Mouse (Mus musculus): ENCODE results near the gene Tle3.

The Tle3 gene

DNA sequence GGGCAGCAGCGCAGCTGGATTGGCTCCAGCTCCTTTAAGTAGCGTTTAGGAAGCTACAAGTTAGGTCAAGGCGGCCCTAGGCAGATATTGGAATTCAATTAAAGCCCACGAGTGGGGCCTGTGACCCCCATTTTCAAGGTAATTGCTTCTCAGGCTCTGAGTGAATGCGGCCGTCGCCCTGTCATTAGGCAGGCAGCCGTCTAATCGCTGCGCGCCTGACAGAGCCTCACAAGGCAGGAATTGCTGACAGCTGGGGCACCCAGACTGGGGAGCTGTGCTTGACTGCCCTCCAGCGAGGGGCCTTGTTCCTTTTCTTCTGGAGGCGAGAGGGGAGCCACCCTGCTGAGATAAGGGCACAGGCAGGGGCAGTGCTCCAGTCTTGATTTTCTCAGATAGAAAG lies 24.3 kb downstream of the Tle3 start:
- no peak for DNase-seq (ENCODE audit: low read depth)

- no peak for DNase-seq (ENCODE audit: low read depth)
These were observed 25.0 kb downstream of the Tle3 start for GRCm38 (mm10) chr9:61397130-61397529.

GRCm38 (mm10) chr9:61398160-61398559 lies 26.0 kb downstream of the Tle3 start:
- no peak for DNase-seq (ENCODE audit: low read depth)

DNA sequence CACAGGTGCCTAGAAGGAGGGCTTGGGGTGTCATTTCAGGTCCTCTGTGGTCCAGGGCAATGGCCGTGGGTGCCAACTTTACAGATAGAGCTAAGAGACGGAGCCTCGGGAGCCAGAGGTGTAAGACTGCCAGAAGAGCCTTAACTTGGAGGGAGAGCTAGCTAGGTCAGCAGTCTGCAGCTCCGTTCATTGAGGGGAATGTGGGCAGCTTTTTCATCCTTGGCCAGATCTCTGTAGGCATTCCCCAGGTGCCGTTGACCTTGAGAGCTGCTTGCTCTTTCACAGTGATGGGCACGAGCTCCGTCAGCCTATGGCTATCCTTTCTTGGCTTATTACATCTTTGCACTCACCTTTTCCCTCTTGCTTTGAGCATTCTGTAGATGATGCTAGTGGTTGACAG lies 28.0 kb downstream of the Tle3 start:
- DNase-seq (ENCODE audit: low read depth) = no peak

- DNase-seq (ENCODE audit: low read depth) = no peak
These were observed 29.5 kb downstream of the Tle3 start for GRCm38 (mm10) chr9:61401664-61402063.

DNA sequence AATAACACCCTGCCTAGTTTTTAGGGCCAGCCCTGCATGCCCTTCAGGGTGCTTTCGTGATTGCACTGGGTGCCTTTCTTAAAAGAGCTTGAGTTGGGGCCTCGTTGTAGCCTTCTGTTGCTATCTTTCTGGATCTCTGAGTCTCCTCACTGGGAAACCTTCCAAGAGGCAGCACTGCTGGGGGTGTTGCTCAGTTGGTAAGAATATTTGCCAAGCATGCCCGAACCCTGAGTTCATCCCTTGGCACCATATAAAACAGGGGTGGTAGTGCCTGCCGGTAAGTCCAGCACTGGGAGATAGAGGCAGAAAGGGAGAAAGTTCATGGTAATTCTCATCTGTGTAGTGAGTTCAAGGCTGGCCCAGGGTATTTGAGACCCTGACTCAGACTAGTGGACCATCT lies 30.1 kb downstream of the Tle3 start:
- no peak for DNase-seq (ENCODE audit: low read depth)

- no peak for DNase-seq (ENCODE audit: low read depth)
These were observed 30.6 kb downstream of the Tle3 start for GRCm38 (mm10) chr9:61402716-61403115.

GRCm38 (mm10) chr9:61403866-61404614 lies 31.9 kb downstream of the Tle3 start:
- no peak for DNase-seq (ENCODE audit: low read depth)

- no peak for DNase-seq (ENCODE audit: low read depth)
These were observed 32.4 kb downstream of the Tle3 start for GRCm38 (mm10) chr9:61404615-61404980.

DNA sequence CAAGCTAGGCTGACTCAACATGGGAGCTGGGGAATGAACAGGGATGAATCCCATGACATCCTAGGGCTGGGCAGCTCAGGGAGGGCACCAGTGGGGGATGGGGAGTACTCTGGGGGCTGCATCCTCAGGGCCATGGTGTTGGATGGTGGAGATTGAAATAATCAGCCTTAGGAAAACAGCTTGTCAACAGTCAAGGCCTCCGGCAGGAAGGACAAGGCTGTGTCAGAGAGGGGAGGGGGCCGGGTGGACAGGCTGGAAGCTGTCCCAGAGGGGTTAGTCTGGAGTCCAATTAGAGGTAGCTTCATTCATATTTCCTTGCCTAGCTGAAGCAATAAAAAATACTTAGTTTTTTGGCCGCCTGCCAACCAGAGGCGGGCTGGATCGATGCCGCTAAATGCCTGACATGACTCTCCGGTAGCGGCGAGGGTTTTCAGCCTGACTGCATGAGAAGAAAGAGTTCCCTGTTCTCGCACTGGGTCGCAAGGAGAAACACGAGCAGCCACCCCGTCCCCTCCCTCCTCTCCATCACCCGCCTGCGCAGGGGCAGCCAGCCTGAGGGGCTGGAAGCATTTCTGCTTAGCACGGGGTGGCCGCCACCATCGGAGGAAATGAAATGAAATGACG lies 32.9 kb downstream of the Tle3 start:
- DNase-seq (ENCODE audit: low read depth) = no peak

DNA sequence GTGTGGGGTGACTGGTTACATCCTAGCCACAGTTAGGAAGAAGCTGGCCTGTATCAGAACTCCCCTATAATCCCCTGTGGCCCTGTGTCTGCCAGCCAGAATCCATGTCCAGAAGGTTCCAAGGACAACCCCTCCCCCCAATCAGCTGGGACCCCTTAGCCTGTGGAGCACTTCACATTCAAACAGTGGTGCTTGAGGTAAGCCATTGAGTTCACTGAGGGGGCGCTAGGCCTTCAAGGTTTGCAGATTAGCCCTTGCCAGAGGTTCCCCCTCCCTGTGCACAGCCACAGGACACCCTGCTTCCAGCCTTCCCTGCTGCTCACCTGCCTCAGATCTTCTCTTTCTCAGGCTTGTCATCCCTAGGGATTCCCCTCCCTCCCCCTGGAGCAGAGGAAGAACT lies 34.2 kb downstream of the Tle3 start:
- DNase-seq (ENCODE audit: low read depth) = no peak

DNA sequence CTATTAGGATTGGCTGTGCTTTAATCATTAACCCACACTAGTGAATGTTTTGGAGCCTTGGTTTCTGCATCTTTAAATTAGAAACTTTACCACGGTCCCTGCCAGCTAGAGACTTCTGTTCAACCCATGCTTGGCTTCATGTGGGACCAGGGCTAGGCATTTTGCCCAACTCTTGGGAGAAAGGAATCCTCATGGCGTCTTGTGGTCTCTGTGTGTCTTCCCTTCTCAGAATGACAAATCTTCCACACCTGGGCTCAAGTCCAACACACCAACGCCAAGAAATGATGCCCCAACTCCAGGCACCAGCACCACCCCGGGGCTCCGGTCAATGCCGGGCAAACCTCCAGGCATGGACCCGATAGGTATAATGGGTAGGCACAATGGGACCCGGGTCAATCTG lies 36.9 kb downstream of the Tle3 start:
- no peak for DNase-seq (ENCODE audit: low read depth)

DNA sequence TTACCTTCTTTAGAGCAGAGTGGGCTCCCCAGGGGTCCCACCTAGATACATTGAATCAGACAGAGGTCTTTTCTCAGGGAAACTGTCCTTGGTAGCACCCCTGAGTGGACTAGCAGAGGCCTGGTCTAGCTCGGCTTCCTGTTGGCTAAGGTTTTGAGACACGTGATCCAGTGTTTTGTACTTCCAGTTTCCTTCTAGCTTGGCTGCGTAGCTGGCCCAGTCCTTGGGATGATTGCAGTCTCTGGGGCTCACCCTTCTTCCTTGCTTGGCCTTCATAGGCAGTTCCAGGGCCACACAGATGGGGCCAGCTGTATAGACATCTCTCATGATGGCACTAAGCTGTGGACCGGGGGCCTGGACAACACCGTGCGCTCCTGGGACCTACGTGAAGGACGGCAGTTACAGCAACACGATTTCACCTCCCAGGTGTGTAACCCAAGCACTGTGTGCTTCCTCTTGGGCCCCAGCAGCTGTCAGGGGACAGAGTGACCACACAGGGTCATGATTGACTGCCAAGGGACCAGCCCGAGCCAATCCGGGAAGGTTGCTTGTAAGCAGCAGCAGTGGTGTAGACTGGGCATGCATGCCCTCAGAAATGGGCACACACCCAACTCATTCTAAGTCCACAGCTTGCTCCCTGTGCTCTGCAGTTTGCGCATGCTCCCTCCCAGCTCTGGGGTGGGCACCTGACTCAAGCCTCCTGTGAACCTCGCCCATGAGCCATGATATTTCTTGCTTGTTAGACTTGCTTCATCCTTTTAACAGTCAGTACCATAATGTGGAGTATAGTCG lies 41.7 kb downstream of the Tle3 start:
- no peak for DNase-seq (ENCODE audit: low read depth)

DNA sequence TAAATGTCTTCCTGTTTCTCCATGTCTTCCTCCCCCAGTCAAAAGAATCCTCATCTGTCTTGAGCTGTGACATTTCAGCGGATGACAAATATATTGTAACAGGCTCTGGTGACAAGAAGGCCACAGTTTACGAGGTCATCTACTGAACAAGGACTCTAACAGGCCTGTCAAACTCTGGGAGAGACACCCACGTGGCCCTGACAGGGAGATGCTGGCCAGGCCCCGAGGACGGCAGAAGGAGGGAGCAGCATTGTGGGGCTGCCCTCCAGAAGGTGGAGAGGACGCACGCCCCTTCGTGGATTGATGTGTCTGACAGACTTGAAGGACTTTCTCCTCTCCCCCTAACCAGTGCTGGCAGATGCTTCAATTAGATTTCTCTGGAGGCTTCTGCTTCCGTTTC lies 44.4 kb downstream of the Tle3 start:
- no peak for DNase-seq (ENCODE audit: low read depth)

DNA sequence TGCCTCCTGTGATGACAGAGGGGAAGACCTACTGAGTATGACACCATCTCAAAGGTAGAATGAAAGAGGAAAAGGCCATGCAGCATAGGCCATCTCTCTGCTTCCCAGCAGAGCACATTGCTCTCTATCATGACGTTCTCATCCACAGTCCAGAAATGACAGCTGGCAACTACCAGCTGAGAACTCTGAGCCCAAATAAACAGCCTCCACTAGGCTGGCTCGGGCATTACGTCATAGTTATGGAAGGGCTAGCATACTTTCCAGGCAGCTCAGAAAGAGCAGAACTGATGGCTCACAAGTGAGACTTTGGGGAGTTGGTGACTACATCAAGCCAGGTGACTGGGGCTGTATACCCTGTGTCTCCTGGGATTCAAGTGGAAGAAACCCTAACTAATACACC lies 49.5 kb downstream of the Tle3 start:
- DNase-seq (ENCODE audit: low read depth) = no peak

DNA sequence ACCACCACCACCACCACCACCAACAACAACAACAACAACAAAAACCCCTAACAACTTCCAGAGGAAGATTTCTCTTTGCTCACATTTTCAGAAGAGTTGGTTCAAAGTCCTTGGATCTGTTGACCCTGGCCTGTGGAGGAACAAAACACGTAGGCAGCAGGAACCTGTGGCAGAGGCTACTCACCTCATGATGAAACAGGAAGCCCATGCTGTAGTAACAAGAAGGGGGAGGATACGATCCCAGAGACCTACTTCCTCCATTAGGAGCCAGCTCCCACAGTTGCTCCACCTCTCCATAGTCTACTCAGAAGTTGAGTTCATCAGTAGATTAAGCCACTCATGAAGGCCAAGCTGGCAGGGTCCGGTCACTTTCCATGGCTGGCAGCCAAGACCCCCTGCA lies 52.1 kb downstream of the Tle3 start:
- no peak for DNase-seq (ENCODE audit: low read depth)

DNA sequence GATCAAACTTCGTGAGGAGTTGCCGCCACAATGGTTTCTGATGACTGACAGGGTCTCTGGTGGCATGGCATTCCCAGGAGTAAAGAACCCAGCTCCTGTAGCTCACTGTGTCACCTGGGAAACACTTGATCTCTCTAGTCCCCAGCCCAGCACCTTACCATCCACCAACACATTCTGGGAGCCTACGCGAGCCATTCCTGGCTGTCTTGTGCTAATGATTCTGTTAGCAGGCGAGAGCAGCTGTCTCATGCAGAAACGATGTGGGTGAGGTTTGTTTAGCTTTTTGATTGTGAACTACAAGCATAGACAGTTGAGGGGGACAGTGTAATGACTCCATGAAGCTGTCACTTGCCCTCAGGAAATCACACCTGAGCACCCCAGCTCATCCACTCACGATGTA lies 54.3 kb downstream of the Tle3 start:
- DNase-seq (ENCODE audit: low read depth) = no peak

- no peak for DNase-seq (ENCODE audit: low read depth)
These were observed 54.9 kb downstream of the Tle3 start for GRCm38 (mm10) chr9:61427051-61427450.

DNA sequence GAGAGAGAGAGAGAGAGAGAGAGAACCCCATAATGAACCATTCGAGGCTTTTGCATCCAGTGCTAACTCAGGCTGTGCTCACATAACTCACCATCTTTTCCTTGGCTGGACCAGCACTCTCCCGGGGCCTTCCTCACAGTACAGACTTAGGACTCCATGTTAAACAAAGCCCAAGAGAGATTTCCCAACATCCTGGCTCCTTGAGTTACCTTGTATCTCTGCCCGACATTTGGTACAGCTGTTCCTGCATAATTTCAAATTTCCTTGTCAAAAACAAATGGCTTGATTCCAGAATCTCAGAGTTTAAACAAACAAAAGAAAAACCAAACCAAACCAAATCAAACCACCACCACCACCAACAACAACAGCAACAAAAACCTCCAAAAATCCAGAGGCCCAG lies 55.7 kb downstream of the Tle3 start:
- DNase-seq (ENCODE audit: low read depth) = no peak

- DNase-seq (ENCODE audit: low read depth) = no peak
These were observed 59.7 kb downstream of the Tle3 start for GRCm38 (mm10) chr9:61431830-61432229.

DNA sequence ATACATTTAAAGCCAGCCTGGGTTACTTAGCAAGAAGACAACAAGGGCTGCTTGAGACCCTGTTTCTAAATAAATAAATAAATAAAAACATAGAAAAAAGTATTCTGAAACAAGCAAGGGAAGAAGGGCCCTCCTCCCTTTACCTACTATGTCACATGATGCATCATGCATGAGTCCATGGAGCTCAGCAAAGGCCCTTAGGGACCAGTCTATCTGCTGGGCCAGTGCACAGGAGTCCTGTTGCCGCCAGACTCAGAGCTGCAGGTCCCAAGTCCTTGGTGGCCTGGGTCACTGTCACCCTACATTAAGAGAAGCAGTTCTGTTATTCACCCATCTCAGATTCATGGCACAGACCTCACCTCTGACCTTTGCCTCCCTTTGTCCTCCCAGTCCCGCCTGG lies 61.0 kb downstream of the Tle3 start:
- DNase-seq (ENCODE audit: low read depth) = no peak

- no peak for DNase-seq (ENCODE audit: low read depth)
These were observed 61.9 kb downstream of the Tle3 start for GRCm38 (mm10) chr9:61434062-61434461.
